Mouse (Mus musculus) gastrocnemius, adult 18-20 months (tissue): Measurements from ENCODE around the gene Ppef1. TPM values are rescaled to one million over a fixed set of nuclear protein-coding genes. Genes with fewer than 3 reads are reported as not detected.

ENCODE experiments used
- DNase-seq: peaks from one replicate; pipeline ENCODE4 v3.0.0; 2021; ENCODE audit warnings: low spot score
- total RNA-seq, 2 experiments: library from RNA; stranded (reverse); gene quantifications; 2 replicates each; pipeline ENCODE4 v1.2.3; 2021

Ppef1 gene
- total RNA-seq, 2 experiments from 2014 or later: not detected

GRCm38 (mm10) chrX:160598562-160599458 lies 136.8 kb downstream of the Ppef1 start:
- DNase-seq: no peak

GRCm38 (mm10) chrX:160598055-160598454 lies 137.5 kb downstream of the Ppef1 start:
- no peak for DNase-seq

GRCm38 (mm10) chrX:160592933-160593332 lies 142.6 kb downstream of the Ppef1 start:
- no peak for DNase-seq

GRCm38 (mm10) chrX:160590147-160590546 lies 145.4 kb downstream of the Ppef1 start:
- DNase-seq: no peak

GRCm38 (mm10) chrX:160588523-160588922 lies 147.0 kb downstream of the Ppef1 start:
- DNase-seq: no peak

- no peak for DNase-seq
These were observed 150.5 kb downstream of the Ppef1 start for GRCm38 (mm10) chrX:160585110-160585509.

GRCm38 (mm10) chrX:160584148-160584838 lies 151.3 kb downstream of the Ppef1 start:
- no peak for DNase-seq

- DNase-seq: no peak
These were observed 152.0 kb downstream of the Ppef1 start for GRCm38 (mm10) chrX:160583589-160583988.

Other genes starting within 250 kb of the Ppef1 start
- gene Phka2, start 233.6 kb downstream of the Ppef1 start, total RNA-seq: 1 to 10 TPM; 4.0 to 4.8 TPM
- gene Rs1, start 32.2 kb upstream of the Ppef1 start, total RNA-seq: not detected
- gene Gja6, start 171.3 kb upstream of the Ppef1 start, total RNA-seq: not detected